Mouse (Mus musculus): ENCODE measurements at regions not wholly inside any gene's neighbourhood (a gene's known extent, or its start where the extent isn't known, plus 50 kb on each side); places are given as distances from the start of the nearest gene placed in this dataset.

GRCm38 (mm10) chr3:57228400-57228799 lies 73.4 kb downstream of the Tm4sf1 start:
- H3K4me1 ChIP-seq: no peaks in the 10 kb centered on the region
- H3K4me2 ChIP-seq: no peak overlapping the region
- no peak overlapping the region for H3K9ac ChIP-seq
- no peaks in the 10 kb centered on the region for H3K9me3 ChIP-seq
- no peak overlapping the region for H3K27ac ChIP-seq
- WGBS: 75% methylated on average over 2 of the region's 2 CpGs
- H3K36me3 ChIP-seq: no peaks in the 10 kb centered on the region
- H3K4me3 ChIP-seq: no peak overlapping the region
- H3K27me3 ChIP-seq: no peaks in the 10 kb centered on the region
- no peak for ATAC-seq (ENCODE audit: insufficient number of reproducible peaks, low FRiP score, low TSS enrichment, low read depth)

- no peak overlapping the region for H3K27ac ChIP-seq
- no peak overlapping the region for H3K4me2 ChIP-seq
- no peaks in the 10 kb centered on the region for H3K36me3 ChIP-seq
- no peaks in the 10 kb centered on the region for H3K9me3 ChIP-seq
- no peaks in the 10 kb centered on the region for H3K4me1 ChIP-seq
- 77% methylated on average over 2 of the region's 2 CpGs for WGBS
- no peak for ATAC-seq (ENCODE audit: insufficient number of reproducible peaks, low FRiP score, low TSS enrichment, low read depth)
- H3K4me3 ChIP-seq: no peak overlapping the region
- H3K27me3 ChIP-seq: no peaks in the 10 kb centered on the region
- H3K9ac ChIP-seq: no peak overlapping the region
Measured at GRCm38 (mm10) chr3:57223773-57224172, 78.0 kb downstream of the Tm4sf1 start.

- WGBS: 64% methylated on average over 3 of the region's 3 CpGs
- H3K4me2 ChIP-seq: no peak overlapping the region
- H3K27me3 ChIP-seq: no peaks in the 10 kb centered on the region
- no peak for ATAC-seq (ENCODE audit: insufficient number of reproducible peaks, low FRiP score, low TSS enrichment, low read depth)
- H3K36me3 ChIP-seq: no peaks in the 10 kb centered on the region
- H3K4me3 ChIP-seq: no peak overlapping the region
- H3K27ac ChIP-seq: no peak overlapping the region
- no peaks in the 10 kb centered on the region for H3K9me3 ChIP-seq
- no peaks in the 10 kb centered on the region for H3K4me1 ChIP-seq
- H3K9ac ChIP-seq: no peak overlapping the region
Measured at GRCm38 (mm10) chr3:57222318-57222914, 79.4 kb downstream of the Tm4sf1 start.

GRCm38 (mm10) chr3:57218431-57218830 lies 83.4 kb downstream of the Tm4sf1 start:
- no peak for ATAC-seq (ENCODE audit: insufficient number of reproducible peaks, low FRiP score, low TSS enrichment, low read depth)
- WGBS: 58% methylated on average over 3 of the region's 3 CpGs
- Histone ChIP-seq H3K4me3 (no peak overlapping the region), H3K27me3 (no peaks in the 10 kb centered on the region), H3K4me2 (no peak overlapping the region), H3K9ac (no peak overlapping the region), H3K27ac (no peak overlapping the region), H3K36me3 (no peaks in the 10 kb centered on the region), H3K9me3 (no peaks in the 10 kb centered on the region), H3K4me1 (no peaks in the 10 kb centered on the region)

GRCm38 (mm10) chr3:57204066-57204723 lies 97.6 kb downstream of the Tm4sf1 start:
- Histone ChIP-seq H3K4me3 (no peak overlapping the region), H3K4me1 (no peaks in the 10 kb centered on the region), H3K36me3 (no peaks in the 10 kb centered on the region), H3K27ac (no peak overlapping the region), H3K9ac (no peak overlapping the region), H3K27me3 (no peaks in the 10 kb centered on the region), H3K4me2 (no peak overlapping the region), H3K9me3 (no peaks in the 10 kb centered on the region)
- WGBS: 25% methylated on average over 3 of the region's 3 CpGs
- no peak for ATAC-seq (ENCODE audit: insufficient number of reproducible peaks, low FRiP score, low TSS enrichment, low read depth)

GRCm38 (mm10) chr3:57203418-57203817 lies 98.4 kb downstream of the Tm4sf1 start:
- no peak for ATAC-seq (ENCODE audit: insufficient number of reproducible peaks, low FRiP score, low TSS enrichment, low read depth)
- no peaks in the 10 kb centered on the region for H3K36me3 ChIP-seq
- H3K27ac ChIP-seq: no peak overlapping the region
- 71% methylated on average over 4 of the region's 4 CpGs for WGBS
- H3K9me3 ChIP-seq: no peaks in the 10 kb centered on the region
- H3K4me1 ChIP-seq: no peaks in the 10 kb centered on the region
- H3K4me2 ChIP-seq: no peak overlapping the region
- no peak overlapping the region for H3K4me3 ChIP-seq
- H3K27me3 ChIP-seq: no peaks in the 10 kb centered on the region
- no peak overlapping the region for H3K9ac ChIP-seq

GRCm38 (mm10) chr3:57181587-57181986 lies 120.2 kb downstream of the Tm4sf1 start:
- H3K4me2 ChIP-seq: no peak overlapping the region
- H3K36me3 ChIP-seq: no peaks in the 10 kb centered on the region
- no peaks in the 10 kb centered on the region for H3K27me3 ChIP-seq
- ATAC-seq (ENCODE audit: insufficient number of reproducible peaks, low FRiP score, low TSS enrichment, low read depth): no peak
- H3K27ac ChIP-seq: no peak overlapping the region
- H3K9ac ChIP-seq: no peak overlapping the region
- no peak overlapping the region for H3K4me3 ChIP-seq
- H3K4me1 ChIP-seq: no peaks in the 10 kb centered on the region
- WGBS: 32% methylated on average over 4 of the region's 4 CpGs
- no peaks in the 10 kb centered on the region for H3K9me3 ChIP-seq

GRCm38 (mm10) chr3:57153177-57153948 lies 148.4 kb downstream of the Tm4sf1 start:
- 61% methylated on average over 4 of the region's 4 CpGs for WGBS
- Histone ChIP-seq H3K9me3 (no peaks in the 10 kb centered on the region), H3K4me3 (no peak overlapping the region), H3K4me2 (no peak overlapping the region), H3K27ac (no peak overlapping the region), H3K4me1 (no peaks in the 10 kb centered on the region), H3K36me3 (no peaks in the 10 kb centered on the region), H3K27me3 (no peaks in the 10 kb centered on the region), H3K9ac (no peak overlapping the region)
- ATAC-seq (ENCODE audit: insufficient number of reproducible peaks, low FRiP score, low TSS enrichment, low read depth): no peak

GRCm38 (mm10) chr3:57149156-57149555 lies 152.6 kb downstream of the Tm4sf1 start:
- Histone ChIP-seq H3K4me1 (no peaks in the 10 kb centered on the region), H3K4me3 (no peak overlapping the region), H3K36me3 (no peaks in the 10 kb centered on the region), H3K27ac (no peak overlapping the region), H3K9ac (no peak overlapping the region), H3K9me3 (no peaks in the 10 kb centered on the region), H3K4me2 (no peak overlapping the region), H3K27me3 (no peaks in the 10 kb centered on the region)
- WGBS: 62% methylated on average over 3 of the region's 3 CpGs
- ATAC-seq (ENCODE audit: insufficient number of reproducible peaks, low FRiP score, low TSS enrichment, low read depth): no peak

- no peak overlapping the region for H3K9ac ChIP-seq
- no peak for ATAC-seq (ENCODE audit: insufficient number of reproducible peaks, low FRiP score, low TSS enrichment, low read depth)
- no peaks in the 10 kb centered on the region for H3K9me3 ChIP-seq
- 19% methylated on average over 24 of the region's 24 CpGs for WGBS
- no peaks in the 10 kb centered on the region for H3K27me3 ChIP-seq
- peak overlapping the region; percentile 44 for H3K4me2 ChIP-seq
- no peaks in the 10 kb centered on the region for H3K36me3 ChIP-seq
- no peak overlapping the region for H3K27ac ChIP-seq
- H3K4me3 ChIP-seq: peak overlapping the region; percentile 33
- H3K4me1 ChIP-seq: peaks cover 3% of the 10 kb centered on the region; the same call in 1 of the 2 replicates
Measured at GRCm38 (mm10) chr3:57136847-57137246, 164.9 kb downstream of the Tm4sf1 start.

GRCm38 (mm10) chr3:57128606-57129005 lies 173.2 kb downstream of the Tm4sf1 start:
- Histone ChIP-seq H3K4me2 (no peak overlapping the region), H3K27me3 (no peaks in the 10 kb centered on the region), H3K4me3 (no peak overlapping the region), H3K9me3 (no peaks in the 10 kb centered on the region), H3K9ac (no peak overlapping the region), H3K36me3 (no peaks in the 10 kb centered on the region), H3K4me1 (no peaks in the 10 kb centered on the region), H3K27ac (no peak overlapping the region)
- ATAC-seq (ENCODE audit: insufficient number of reproducible peaks, low FRiP score, low TSS enrichment, low read depth): no peak
- 55% methylated on average over 2 of the region's 2 CpGs for WGBS

GRCm38 (mm10) chr3:57125792-57126485 lies 175.8 kb downstream of the Tm4sf1 start:
- no peak for ATAC-seq (ENCODE audit: insufficient number of reproducible peaks, low FRiP score, low TSS enrichment, low read depth)
- H3K9me3 ChIP-seq: no peaks in the 10 kb centered on the region
- WGBS: 65% methylated on average over 4 of the region's 4 CpGs

More at GRCm38 (mm10) chr3:57125792-57126485, 175.8 kb downstream of the Tm4sf1 start:
- no peak overlapping the region for H3K4me3 ChIP-seq
- no peaks in the 10 kb centered on the region for H3K36me3 ChIP-seq
- H3K9ac ChIP-seq: no peak overlapping the region
- H3K4me1 ChIP-seq: no peaks in the 10 kb centered on the region
- no peaks in the 10 kb centered on the region for H3K27me3 ChIP-seq
- no peak overlapping the region for H3K27ac ChIP-seq
- no peak overlapping the region for H3K4me2 ChIP-seq

Data from limb, embryonic 15.5 days (tissue).